In genomic region chr11:39723621-39724020, GRCm38 (mm10) we compare ENCODE assay signal across 15 mouse cellular contexts.
"Had no signal": no experiment of that assay in that cellular context is flagged by ENCODE, and none has a peak within 500 bp of the region (broad histone marks: within the 10 kb centered on the region; RNA-seq: fewer than 3 reads in every experiment).

No protein-coding gene starts in this region.

- H3K4me2 ChIP-seq: limb, embryonic 13.5 days; midbrain, embryonic 13.5 days; neural tube, embryonic 15.5 days; stomach, embryonic 15.5 days had no signal

- H3K4me1 ChIP-seq: limb, embryonic 13.5 days; midbrain, embryonic 13.5 days; neural tube, embryonic 15.5 days; stomach, embryonic 15.5 days had no signal

- H3K27ac ChIP-seq: kidney, postnatal 0 days; limb, embryonic 13.5 days; liver, embryonic 14.5 days; midbrain, embryonic 13.5 days; neural tube, embryonic 15.5 days; stomach, embryonic 15.5 days had no signal

- H3K27me3 ChIP-seq: limb, embryonic 13.5 days; midbrain, embryonic 13.5 days; neural tube, embryonic 15.5 days; stomach, embryonic 15.5 days had no signal

- ATAC-seq: midbrain, embryonic 13.5 days had no signal

- H3K4me3 ChIP-seq: limb, embryonic 13.5 days; midbrain, embryonic 13.5 days; myocyte; neural tube, embryonic 15.5 days; stomach, embryonic 15.5 days had no signal

- H3K36me3 ChIP-seq: limb, embryonic 13.5 days; midbrain, embryonic 13.5 days; neural tube, embryonic 15.5 days; stomach, embryonic 15.5 days had no signal

- H3K9me3 ChIP-seq: limb, embryonic 13.5 days; midbrain, embryonic 13.5 days; stomach, embryonic 15.5 days had no signal

- H3K9ac ChIP-seq: limb, embryonic 13.5 days; liver, embryonic 14.5 days; midbrain, embryonic 13.5 days; neural tube, embryonic 15.5 days; stomach, embryonic 15.5 days had no signal

- DNase-seq: kidney, adult 9 months; kidney, postnatal 36 days; layer of hippocampus, adult 9-11 months; layer of hippocampus, postnatal 36 days; lung, adult 18-20 months; right cerebral cortex, postnatal 14 days; thymus, adult 2 months; thymus, postnatal 36 days had no signal
